Mouse (Mus musculus): Measurements from ENCODE around the gene Ddi1.

DNA sequence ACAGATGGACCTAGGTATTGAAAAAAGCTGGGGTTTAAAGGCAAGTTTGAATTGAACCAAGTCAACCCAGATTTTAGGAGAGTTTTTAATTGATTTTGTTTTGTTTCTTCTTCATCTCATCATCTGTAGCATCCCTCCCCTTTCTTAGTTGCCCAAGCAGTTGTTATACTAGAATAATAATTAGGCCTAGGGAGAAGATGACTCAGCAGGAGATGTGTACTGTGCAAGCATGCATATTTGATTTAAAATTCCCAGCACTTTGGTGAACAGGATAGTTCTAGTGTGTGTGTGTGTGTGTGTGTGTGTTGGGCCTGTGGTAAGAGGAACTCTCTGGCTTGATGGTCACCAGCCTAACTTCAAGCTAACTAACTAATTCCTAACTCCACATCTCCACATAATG, 12.6 kb downstream of the Ddi1 start:
- TF ChIP-seq CTCF (IDR thresholded peaks at IDR 0.05 in 2 of 3, conservative IDR thresholded peaks at IDR 0.05 in 1 of 3; ENCODE audit: control insufficient read depth in 1 of 3, insufficient read depth in 1 of 3, low read depth in 2 of 3, low read length in 3 of 3, poor library complexity in 1 of 3, severe bottlenecking in 1 of 3), result no peak
- TF ChIP-seq ZC3H11A (IDR thresholded peaks at IDR 0.05; ENCODE audit: low read depth, low read length), result no peak
- TF ChIP-seq POLR2AphosphoS5 (IDR thresholded peaks at IDR 0.05; ENCODE audit: borderline replicate concordance, low read depth, low read length), result no peak
- TF ChIP-seq POLR2A (IDR thresholded peaks at IDR 0.05; ENCODE audit: control insufficient read depth in 1 of 2, insufficient read depth in 1 of 2, low read depth in 1 of 2, low read length in 2 of 2, poor library complexity in 1 of 2), result no peak
- no peak for TF ChIP-seq E2F4 (IDR thresholded peaks at IDR 0.05; ENCODE audit: borderline replicate concordance, low read depth, low read length)
- no peak for TF ChIP-seq USF1 (IDR thresholded peaks at IDR 0.05; ENCODE audit: low read depth, low read length)
- TF ChIP-seq MEF2A (IDR thresholded peaks at IDR 0.05; ENCODE audit: extremely low read depth, insufficient replicate concordance, low read depth, low read length, poor library complexity, severe bottlenecking), result no peak
- no peak for TF ChIP-seq ZMIZ1 (IDR thresholded peaks at IDR 0.05; ENCODE audit: low read depth, low read length)

Measured in MEL (cell line).